Mouse (Mus musculus) layer of hippocampus, adult 9-10 months (tissue): ENCODE data around the gene Arhgef6.

ENCODE experiments used
- DNase-seq: peaks from one replicate; pipeline ENCODE4 v3.0.0; 2022; ENCODE audit warnings: low spot score

The Arhgef6 gene

DNA sequence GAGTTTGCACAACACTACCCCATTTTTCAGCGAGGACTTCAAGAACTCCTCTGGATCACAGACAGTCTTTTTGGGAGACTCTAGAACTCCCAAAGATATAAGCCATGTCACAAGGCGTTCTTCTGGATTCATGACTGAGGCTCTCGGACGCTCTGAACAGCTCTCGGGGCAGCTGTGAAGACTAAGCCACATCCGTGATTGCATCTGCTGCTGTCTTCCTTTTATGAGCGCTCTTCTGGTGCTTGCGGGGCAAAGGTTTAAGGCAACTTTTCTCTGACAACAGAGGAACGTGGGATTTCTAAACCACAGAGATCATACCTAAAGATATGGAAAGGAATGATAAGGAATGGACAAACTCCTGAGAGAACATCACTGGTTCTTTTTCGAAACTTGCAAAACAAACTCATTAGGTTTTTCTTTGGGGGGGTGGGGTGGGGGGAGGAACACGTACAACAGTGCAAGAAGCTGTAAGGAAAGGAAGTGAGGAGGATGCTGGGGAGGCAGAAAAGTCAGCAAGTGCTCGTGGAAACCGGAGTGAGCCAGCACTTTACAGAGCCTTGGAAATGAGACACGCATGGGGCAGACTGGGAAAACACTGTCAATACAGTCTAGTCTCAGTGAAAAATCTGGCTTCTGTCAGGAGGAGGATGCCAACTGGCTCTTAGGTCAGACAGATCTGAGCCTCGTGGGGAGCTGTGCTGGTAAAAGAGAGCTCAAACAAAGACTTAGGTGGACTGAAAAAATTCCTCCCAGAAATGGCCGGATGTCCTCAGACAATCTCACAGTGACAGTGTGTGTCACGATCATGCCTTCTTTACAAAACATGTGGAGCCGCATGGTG is at the start of gene Arhgef6:
TSS of gene Arhgef6 (minus strand) at position 359 of the 841 bp plus-strand sequence.
- no peak for DNase-seq

DNA sequence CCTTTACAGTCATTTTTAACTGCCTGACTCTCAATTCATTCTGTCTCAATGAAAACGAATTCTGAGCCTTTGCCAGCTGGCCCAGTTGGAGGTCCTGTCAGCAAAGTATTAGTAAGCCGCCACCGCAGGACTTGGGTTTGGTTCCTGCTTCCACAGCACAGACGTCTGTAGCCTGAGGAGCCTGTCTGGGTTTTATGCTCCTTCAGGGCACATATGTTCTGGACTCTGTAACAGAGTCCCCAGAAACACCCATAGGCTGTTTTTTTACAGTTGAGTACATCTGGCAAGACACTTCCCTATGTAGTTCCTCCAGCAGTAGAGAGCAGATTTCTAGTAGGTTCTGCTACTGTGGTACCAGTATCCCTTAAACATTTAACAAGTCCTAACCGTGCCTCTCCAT is 42.4 kb upstream of the Arhgef6 start:
- no peak for DNase-seq

DNA sequence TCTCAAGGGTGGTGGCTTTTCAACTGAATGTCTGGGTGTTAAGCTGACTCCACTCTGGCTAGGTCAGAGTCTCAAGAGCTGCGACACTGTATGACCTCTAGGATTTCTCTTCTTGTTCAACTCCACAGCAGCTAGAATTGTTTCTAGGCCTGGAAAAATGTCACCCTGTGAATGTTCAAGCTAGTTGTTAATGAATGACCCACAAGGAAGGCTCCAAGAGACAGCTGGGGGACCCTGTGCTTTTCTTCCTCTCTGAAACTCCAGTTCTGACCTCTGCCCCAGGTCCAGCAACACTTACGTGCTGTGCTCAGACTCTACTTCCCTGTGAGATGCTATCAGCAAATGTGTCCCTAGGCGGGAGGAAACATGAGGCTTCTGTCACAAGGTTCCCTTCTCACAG is 40.0 kb upstream of the Arhgef6 start:
- no peak for DNase-seq

DNA sequence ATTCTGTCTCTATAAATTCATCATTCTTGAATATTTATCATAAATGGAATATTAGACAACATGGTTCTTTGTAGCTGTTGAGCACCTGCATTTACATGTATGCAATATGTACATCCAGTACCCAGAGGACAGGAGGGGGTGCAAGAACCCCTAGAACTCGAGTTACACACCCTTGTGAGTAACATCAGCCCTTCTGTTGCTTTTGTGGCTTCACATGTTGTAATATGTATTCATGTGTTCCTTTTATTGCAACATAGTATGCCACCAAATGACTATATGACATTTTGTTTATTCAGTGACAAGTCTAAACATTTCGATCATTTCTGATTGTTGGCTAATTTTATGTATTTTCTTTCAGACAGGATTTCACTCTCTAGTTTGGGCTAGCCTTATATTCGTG is 38.6 kb upstream of the Arhgef6 start:
- DNase-seq = no peak

- no peak for DNase-seq
These were observed 35.5 kb upstream of the Arhgef6 start for GRCm38 (mm10) chrX:57374029-57374428.

DNA sequence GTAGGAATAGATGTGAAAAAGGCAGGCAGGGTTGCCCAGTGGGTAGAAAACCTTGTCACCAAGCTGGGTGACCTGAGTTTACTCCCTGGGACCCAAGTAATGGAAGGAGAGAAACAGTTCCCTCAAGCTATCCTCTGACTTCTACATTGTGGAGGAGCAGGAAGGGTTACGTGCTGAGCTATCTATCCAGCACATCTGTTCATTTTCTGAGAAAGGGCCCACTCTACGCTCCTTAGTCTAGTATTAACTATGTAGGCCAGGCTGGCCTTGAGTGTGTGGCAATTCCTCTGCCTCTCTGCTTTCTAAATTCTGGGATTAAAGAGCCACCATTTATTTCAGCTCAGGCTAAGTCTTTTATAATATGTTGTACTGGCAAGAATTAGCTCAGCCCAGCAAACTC is 35.0 kb upstream of the Arhgef6 start:
- no peak for DNase-seq

DNA sequence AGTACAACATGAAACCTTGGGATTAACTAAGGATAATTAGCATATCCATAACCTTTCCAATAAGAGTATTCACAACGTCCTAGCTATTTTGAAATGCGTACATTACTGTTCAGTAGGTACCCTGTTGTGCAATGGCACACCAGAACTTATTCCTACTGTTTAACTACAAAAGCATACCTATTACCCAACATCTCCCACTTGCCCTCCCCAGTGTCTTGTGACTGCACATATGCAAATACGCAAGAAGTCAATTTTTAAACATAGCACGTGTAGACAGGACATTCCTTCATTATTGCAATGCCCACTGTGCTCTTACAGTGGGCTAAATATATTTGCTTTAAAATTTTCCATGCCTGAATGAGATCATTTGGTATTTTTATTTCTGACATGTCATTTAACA is 34.4 kb upstream of the Arhgef6 start:
- no peak for DNase-seq

DNA sequence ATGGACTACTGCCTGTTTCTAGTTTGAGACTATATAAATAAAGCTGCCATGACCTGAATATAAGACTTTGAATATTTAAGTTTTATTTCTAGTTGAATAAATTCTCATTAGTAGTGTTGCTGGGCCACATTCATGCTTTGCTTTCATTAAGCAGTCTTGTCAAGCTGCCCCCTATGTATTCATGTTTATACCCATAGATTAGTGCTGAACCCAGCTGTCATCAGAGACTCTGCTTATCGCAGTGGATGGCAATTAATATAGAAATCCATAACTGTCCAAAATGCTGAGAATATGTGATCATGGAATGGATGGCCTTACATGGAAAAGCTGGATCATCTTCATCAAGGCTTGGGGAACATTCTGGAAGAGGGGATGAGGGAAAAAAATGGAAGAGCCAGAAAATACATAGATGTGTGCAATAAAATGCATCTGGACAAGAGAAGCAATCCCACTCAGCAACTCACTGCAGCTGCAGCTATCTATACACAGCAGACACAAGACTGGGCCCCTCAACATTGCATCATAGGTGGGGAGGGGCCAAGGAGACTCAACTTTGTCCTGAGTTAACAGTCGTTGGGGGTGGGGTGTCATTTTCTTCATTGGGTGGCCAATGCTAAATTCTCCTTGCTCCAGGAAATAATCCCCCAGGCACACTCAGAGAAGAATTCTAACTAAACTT is 26.5 kb upstream of the Arhgef6 start:
- DNase-seq = no peak

DNA sequence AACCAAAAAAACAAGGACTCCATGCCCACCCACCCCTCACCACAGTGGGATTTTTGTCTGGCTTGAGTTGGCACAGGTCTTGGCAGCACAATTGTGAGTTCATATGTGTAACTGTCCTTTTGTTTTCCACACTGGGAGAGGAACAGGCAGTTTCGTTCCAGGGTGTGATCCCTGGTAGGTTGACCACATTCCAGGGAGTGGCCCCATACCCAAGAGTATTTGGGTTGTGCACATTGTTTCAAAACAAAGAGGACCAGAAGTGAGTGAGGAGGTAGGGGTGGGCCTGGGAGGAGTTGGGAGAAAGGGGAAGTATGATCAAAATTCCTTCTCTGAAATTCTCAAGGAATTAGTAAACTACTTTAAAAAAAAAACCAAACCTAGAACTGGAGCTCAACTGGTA is 20.8 kb upstream of the Arhgef6 start:
- DNase-seq = no peak

- no peak for DNase-seq
These were observed 691 bp upstream of the Arhgef6 start for GRCm38 (mm10) chrX:57339220-57339619.

- DNase-seq = no peak
These were observed 947 bp downstream of the Arhgef6 start for GRCm38 (mm10) chrX:57337582-57337981.

GRCm38 (mm10) chrX:57336958-57337357 is 1.6 kb downstream of the Arhgef6 start:
- no peak for DNase-seq

DNA sequence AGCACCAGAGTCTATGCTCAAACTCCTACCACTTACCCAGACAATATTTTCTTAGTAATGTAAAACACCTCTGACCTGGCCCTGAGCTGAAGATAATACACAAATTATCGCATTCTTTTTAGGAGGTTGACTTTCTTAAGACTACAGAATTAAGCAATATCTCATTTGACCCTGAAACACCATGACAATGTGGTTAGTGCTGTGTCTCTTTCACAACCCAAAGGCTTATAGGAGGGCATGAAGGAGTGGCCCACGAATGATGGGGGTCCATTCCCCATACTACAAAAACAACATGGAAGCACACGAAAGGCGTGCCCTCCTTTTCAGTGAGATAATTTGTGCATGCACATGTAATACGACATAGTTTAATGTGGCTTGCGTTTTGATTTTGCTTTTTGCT is 3.2 kb downstream of the Arhgef6 start:
- no peak for DNase-seq

DNA sequence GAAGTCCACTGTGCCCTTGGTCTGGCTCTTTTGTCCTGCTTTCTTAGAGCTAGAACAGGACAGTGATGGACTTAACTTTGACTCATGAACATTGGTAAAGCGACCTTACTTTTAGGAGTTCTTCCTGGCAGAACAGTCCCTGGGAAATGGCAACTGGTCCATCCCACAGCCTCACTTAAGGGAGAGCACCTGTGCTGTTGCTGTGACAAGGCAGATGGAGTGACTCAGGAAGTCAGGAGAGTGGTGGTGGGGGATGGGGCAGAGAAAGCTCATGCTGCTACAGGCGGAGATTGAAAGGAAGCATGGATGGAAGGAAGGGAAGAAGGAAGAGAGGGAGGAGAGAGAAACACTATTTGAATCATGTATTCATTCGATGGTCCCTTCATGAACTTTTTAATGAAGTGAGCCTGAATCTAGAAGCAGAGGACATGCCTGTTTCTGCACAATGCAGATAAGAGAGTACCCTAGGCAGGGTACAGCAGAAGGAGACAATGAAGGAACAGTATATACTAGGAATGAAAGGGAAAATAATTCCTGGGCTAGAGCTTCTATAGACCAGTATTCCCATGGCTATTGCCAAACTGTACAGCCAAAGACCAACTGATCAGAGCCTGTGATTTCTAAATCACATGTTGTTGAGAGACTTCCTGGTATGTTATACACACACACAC is 10.7 kb downstream of the Arhgef6 start:
- DNase-seq = no peak

GRCm38 (mm10) chrX:57326487-57327221 is 11.9 kb downstream of the Arhgef6 start:
- DNase-seq = no peak

GRCm38 (mm10) chrX:57325861-57326461 is 12.6 kb downstream of the Arhgef6 start:
- no peak for DNase-seq

- DNase-seq = no peak
These were observed 13.6 kb downstream of the Arhgef6 start for GRCm38 (mm10) chrX:57324891-57325290.

DNA sequence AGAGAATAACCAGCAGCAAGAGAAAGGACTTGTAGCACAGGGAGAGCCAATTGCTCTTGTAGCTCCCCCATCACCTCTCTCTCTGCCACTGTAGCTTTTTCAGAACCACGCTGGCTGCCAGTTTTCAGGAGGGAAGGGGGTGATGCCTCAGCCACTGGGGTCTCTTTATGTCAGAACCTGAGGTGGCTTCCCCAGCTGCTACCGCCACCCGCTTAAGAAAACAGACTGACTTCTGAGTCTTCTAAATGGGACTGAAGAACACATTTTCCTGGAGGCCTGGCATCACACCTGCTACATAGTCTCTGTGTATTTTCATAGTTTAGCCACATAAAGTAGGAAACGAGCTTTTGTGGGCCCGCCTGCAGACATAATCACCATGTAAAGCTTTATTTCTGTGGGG is 26.5 kb downstream of the Arhgef6 start:
- DNase-seq = no peak

GRCm38 (mm10) chrX:57309993-57310392 is 28.5 kb downstream of the Arhgef6 start:
- no peak for DNase-seq

- DNase-seq = no peak
These were observed 31.8 kb downstream of the Arhgef6 start for GRCm38 (mm10) chrX:57306747-57307146.

DNA sequence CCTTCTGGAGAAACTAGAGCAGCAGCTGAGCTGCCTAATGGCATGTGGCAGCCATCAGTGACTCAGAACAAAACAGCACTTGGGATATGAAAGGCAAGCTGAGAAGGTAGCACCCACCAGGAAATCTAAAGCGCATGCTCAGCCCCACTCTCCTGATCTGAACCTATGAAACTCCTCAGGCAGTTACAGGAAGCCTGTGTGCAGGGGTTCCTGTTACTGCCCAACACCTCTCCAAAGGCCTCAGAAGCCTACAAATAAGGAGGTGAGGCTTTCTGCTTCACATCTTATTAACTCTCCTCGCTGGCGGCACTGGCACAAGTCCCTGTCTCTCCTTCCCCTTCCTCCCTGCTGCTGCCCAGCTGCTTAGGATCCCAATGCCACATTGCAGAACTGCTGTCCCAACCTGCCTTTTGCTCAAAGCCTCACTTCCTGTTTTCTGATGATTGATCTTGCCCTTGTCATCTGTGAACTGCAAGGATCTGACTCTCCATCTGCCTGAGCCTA is 33.7 kb downstream of the Arhgef6 start:
- DNase-seq = no peak
